Mouse (Mus musculus): ENCODE measurements around the gene Nrk. TPM values are rescaled to one million over a fixed set of nuclear protein-coding genes. Genes with fewer than 3 reads are reported as not detected.

Nrk gene
- under 1 TPM; 0.05 to 0.17 (median 0.13) TPM for total RNA-seq (2022)

DNA sequence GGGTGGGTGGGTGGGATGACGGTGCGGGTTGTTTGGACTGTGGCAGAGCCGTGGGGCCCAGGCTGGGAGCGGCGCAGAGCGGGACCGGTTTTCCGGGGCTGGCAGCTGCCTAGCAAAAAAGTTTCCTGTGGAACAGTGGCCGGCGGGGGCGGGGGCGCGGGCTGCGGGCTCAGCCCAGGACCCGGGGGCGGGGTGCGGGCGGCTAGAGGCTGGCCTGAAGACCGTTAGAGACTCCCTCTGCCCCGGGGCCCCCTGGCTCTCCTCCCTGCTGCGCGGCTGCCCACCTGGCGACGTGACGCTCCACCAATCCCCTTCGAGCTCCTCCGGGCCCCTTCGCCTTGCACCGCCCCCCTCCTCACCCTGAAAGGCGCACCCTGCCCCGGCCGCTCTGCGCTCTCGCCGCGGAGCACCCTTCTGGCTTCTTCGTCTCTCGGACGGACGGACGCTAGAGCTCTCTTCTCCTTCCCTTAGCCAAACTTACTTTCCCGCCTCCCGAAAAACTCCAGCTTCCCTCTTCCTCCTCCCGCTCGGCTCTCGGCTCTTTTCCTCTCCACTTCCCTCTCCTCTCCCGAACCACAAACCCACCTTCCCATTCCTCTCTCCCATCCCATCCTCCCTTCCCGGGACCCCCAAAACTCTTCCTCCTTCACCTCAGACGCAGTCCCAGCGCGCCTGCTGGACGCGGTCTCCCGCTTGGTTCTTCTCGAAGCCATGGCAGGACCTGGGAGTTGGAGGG lies at the start of gene Nrk:
TSS of gene Nrk (plus strand) at position 390 of the 736 bp plus-strand sequence.
- peak in 1 of 2 experiments; percentile 3 for DNase-seq (ENCODE audit: low spot score in 2 of 2)

DNA sequence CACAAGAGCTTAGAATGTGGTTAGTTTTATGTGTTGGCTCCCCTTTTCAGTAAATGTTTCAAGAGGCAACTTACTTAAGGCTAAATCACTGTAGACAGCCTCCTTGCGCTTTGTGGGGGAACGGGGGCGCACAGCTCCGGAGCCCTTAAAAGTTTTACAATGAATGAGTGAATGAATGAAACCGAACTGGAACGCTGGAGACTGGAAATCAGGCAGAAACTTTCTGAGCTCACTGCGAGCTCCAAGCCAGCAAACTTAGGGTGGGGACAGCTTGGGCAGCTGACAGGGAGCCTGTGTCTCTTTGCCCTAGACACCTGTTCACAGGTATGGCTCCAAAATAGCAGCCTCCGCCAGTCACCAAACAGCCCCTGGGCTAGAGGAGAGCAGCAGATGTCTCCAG lies 864 bp upstream of the Nrk start:
- DNase-seq (ENCODE audit: low spot score in 2 of 2) = no peak

DNA sequence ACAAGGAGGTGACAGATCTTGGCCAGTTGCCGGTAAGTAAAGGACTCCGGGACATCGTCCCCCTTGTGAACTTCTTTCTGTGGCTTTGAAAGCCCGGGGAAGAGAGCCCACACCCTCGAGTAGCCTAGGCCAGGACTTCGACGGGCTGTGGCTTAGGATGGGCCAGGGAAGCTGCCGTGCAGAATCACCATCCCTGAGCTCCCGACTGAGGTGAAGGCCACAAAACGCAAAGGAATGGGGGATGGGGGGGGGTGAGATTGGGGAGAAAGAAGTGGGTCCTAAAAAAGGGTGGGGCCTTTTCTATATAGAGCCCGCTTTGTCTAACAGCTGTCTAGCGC lies 516 bp downstream of the Nrk start:
- DNase-seq (ENCODE audit: low spot score in 2 of 2) = no peak

DNA sequence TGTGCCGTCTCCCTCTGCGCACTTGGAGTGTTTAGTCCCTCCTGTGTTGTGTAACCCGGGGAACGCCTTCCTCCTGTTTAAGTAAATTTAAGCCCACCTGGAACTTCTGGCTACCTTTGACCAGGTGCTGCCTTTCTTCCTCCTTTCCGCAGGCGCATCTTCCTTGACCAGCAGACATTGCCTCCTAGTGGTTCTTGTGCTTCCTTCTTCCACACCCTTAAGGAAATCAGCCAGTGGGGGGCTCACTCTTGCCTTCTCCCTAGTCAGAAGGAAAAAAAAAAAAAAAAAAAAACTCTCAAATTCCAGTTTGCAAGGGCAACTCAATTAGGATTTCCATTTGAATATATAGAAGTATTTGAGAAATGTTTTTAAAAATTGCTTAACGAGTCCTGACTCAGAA lies 4.8 kb downstream of the Nrk start:
- no peak for DNase-seq (ENCODE audit: low spot score in 2 of 2)

DNA sequence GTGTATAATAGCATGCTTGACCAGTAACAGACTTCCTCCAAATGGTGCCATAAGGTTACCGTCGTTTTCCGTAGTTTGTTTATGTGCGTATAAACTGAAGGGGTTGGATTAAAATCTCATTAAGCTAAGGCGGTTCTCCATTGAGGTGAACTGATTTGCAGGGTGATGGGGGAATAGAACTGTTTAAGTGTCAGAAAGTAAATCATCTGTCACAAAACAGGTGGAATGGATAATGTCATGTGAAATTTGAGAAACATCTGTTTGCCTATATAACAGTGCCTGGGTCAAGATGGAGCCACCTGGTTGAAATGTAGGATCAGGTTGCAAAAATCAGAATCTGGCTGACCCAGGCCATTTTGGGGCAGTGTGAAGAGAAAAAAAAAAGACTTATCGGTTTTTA lies 29.7 kb downstream of the Nrk start:
- no peak for DNase-seq (ENCODE audit: low spot score in 2 of 2)

DNA sequence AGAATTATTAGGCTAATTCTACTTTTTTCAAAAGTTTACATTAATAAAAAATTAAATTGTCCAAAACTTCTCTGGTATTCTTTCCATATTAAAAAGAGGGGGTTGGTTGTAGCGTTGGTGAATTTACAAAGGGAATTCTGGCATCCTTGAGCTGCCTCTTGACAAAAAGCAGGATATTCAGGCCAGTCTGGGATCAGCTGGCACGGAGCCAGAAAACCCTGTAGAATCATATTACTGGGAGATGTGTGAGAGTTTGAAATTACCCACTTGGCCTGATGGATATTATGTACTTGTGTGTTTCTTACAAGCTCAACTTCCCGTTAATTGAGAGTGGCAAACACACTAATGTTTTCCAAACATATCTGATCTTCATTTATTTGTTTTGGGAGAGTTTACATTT lies 46.5 kb downstream of the Nrk start:
- DNase-seq (ENCODE audit: low spot score in 2 of 2) = no peak

DNA sequence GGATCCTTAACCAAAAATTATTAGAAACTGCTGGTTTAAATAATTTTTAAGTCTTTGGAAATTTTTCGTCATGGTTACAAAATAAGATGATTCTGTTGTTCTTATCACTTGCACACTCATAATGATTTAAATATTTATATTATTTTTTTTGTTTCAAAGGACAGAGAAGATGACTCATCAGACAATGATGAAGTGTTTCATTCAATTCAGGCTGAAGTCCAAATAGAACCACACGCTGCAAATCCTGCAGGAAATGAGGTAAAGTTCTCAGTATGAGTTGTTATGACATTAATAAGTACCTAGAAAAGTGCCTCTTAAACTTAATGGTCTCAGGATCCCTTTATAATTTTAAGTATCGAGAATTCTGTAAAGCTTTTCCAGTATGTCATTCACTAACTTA lies 64.3 kb downstream of the Nrk start:
- no peak for DNase-seq (ENCODE audit: low spot score in 2 of 2)

DNA sequence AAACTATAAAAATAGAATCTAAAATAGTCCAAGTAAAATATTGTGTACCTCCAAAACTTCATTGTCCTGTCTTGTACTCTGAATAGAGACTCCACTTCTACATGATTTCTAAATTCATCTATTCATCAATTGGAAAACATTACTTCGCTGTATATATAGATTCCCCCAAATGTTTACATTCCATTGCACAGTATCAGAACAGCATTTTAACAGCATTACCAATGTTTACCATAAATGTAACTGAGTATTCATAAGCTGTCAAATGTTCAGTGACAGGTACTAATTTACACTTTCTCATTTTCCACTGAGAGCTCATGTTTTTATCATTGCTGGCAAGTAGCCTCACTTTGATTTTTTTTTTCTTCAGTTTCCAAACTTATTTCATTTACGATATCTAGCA lies 65.0 kb downstream of the Nrk start:
- DNase-seq (ENCODE audit: low spot score in 2 of 2) = no peak

DNA sequence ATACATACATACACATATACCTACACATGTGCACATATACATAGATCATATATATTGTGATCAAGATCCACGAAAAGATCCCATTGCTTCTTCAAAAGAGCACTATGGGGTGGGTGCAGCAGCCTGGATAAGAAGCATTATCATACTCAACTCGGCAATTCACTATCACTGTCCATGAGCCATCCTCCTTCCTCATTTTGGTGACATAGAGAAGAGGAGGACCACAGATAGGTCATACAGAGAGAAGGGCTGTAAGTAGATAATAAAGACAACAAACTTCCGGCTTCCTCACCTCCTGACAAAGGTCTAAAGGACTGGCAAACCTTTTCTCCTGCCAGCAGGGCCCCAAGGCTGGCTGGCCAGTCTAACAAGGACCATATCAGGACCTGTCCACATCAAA lies 100.3 kb downstream of the Nrk start:
- no peak for DNase-seq (ENCODE audit: low spot score in 2 of 2)

DNA sequence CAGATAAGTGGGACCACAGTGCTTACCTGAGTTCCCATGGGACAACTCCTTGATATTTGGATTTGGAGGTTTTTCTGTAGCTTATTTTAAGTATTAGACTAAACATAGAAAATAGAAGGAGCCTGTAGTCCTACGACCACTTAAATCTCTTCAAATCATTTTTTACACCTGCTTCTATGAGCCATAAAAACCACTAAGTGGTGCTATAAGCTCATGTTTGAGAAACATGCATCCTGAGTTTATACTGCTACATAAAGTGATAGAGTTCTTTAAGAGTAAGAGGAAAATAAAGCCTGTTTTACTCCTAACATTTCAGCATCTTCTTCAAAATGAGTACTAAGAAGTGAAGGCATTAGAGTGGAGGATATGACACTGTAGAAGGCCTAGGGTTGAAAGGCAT lies 102.3 kb downstream of the Nrk start:
- no peak for DNase-seq (ENCODE audit: low spot score in 2 of 2)

DNA sequence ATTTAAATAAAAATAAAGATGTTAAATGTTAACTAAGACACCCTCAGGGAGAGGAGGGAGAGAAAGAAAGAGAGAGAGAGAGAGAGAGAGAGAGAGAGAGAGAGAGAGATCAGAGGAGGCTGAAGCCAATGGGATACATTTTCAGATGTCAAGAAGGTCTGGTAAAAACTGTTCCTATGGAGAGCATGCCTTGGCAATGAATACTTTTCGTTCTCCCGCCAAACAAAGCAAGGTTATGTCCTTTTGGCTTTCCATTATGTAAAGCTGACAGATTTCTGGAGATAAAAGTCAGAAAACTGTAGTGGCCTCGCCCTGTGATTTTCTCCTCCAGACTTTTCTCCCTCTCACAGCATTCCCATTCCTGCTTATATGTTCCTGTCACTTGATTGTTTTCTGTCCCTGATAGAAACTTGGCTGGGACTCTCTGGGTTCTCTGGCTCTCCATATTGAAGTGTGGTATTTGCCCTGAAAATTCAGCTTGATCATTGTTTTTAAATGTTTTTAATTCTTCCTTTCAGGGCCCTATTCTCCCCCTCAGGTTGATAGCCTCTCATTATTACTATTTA lies 112.4 kb downstream of the Nrk start:
- DNase-seq (ENCODE audit: low spot score in 2 of 2) = no peak

DNA sequence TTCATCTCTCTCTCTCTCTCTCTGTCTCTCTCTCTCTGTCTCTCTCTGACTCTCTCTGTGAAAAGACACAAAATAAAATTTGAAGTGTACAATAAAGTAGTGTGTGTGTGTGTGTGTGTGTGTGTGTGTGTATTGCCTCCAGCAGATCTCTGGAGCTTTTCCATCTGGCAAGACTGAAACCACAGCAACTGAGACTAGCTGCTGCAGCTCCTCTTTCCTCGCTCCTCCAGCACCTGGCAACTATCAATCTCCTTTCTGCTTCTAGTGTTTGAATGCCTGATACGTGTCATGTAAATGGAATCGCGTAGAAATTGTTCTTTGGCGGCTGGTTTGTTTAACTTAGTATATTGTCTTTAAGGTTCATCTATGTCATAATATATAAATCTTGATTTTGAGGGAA lies 113.1 kb downstream of the Nrk start:
- peak; percentile 6 to 11 for DNase-seq (ENCODE audit: low spot score in 2 of 2)

DNA sequence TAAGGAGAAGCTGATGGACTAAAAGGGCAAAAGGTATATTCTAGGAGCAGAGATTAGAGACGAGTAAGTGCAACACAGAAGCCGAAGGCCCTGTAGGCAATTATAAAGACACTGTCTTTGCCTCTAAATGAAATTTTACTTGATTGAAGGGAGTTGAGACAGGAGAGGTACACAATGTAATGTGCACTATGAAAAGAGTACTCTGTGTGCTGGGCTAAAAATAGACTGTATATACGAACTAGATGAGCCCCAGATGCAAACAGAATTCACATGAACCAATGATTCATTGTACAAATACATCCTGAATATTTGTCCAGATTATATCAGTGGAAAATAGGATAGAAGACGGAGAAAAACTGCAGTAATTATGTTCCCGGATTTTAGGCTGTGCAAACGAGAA lies 113.7 kb downstream of the Nrk start:
- DNase-seq (ENCODE audit: low spot score in 2 of 2) = no peak

DNA sequence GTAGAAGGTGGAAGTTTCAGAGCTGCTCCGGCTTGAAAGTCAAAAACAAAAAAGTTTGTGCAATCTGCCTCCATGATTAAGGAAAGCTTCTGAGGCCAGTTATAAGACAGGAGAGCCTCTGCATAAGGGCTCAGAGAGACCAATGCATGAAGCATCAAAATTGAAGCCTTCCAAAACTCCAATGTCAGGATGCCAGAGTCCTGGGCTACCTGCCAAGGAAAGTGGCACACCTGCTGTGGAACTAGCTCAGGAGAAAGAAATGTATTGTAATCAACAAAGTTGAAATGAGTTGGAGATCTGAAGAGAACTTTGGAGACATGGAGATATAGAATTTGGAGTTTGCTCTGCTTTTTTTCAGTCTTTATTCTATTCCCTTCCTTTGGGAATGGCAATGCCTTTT lies 123.4 kb downstream of the Nrk start:
- no peak for DNase-seq (ENCODE audit: low spot score in 2 of 2)

DNA sequence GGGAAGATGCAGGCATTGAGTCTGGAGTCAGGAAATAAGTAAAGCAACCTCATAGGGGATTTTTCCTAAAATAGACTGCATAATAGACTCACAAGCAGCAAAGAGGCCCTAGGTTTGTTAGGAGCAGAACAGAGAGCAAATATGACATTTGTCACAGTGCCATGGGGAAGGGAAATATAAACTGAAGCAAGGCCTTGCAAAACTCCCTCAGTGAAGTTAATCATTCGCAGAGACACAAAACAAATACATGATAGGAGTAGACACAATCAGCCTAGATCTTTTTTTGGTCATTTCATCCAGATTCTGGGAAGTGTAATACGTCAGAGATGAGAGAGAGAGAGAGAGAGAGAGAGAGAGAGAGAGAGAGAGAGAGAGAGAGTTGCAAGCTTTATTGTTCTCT lies 125.1 kb downstream of the Nrk start:
- DNase-seq (ENCODE audit: low spot score in 2 of 2) = no peak

DNA sequence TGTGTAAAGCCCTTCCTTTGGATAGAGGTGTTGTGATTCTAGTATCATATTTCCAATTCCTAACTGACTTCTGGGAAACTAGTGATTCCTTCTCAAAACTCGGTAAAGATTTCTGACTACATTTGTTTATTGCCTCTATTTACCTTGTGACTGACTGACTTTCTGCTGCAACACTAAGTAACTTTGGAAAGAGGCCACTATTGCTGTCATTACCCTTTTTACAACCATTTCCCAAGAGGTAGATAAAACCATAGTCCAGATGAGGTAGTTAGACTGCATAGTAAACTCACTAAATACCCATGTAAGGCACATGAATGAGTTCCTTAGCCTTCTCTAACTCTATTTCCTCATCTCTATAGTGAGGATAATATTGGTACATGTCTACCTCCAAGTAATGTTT lies 126.9 kb downstream of the Nrk start:
- DNase-seq (ENCODE audit: low spot score in 2 of 2) = no peak

DNA sequence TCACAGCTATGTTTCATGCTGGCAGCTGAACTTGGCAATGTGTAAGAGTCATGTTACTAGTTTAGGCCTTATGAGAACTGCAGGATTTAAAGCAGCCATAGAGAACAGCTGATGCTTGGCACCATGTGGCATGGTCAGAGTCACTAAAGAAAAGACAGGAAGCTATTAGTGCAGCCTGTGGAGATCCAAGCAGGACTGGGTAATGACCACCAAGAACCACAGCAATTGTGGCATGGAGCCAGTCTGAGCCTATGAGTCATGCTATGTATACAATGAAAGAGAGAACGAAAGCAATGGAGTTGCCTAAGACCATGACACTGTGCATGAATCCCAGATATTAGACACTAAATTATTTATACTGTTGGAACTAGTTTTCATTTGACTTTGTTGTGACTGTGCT lies 137.7 kb downstream of the Nrk start:
- DNase-seq (ENCODE audit: low spot score in 2 of 2) = no peak

DNA sequence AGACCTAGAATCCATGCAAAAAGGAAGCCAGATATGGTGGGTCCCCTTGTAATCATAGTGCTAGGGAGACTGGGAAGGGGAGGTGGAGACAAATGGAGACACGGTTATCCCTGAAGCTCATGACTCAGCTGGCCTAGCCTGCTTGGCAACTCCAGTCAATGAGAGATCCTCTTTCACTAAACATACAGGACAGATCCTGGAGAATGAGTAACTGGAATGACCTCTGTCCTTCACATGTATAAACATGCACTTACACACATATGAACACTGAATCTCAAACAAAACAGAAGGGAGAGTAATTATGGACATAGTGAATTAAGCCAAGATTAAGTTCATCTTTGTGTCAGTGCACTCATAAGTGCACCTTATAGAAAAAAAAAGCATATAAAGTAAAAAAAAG lies 138.9 kb downstream of the Nrk start:
- DNase-seq (ENCODE audit: low spot score in 2 of 2) = no peak

Other genes starting within 250 kb of the Nrk start
- gene Serpina7, start 170.8 kb downstream of the Nrk start, total RNA-seq (2022) = not detected
- not detected for gene 4930513O06Rik, start 171.8 kb downstream of the Nrk start, total RNA-seq (2022)